In genomic region chr10:13988280-13988679, GRCm38 (mm10) we compare ENCODE assay signal across 10 mouse cellular contexts. TPM values are rescaled to one million over a fixed set of nuclear protein-coding genes. Genes with fewer than 3 reads are reported as not detected.
DNase-seq lines count a peak whose midpoint lies in the region; ATAC-seq lines count a peak whose summit lies in the region.
"Had no signal": no experiment of that assay in that cellular context is flagged by ENCODE, and none has a peak within 500 bp of the region (broad histone marks: within the 10 kb centered on the region; RNA-seq: fewer than 3 reads in every experiment).

No protein-coding gene starts in this region.

- H3K4me1 ChIP-seq in kidney, embryonic 14.5 days (ENCODE audit: control insufficient read depth, insufficient read depth, low read length): peaks cover 6% of the 10 kb centered on the region; the same call in 1 of the 2 replicates

- ATAC-seq in kidney, embryonic 14.5 days (ENCODE audit: low FRiP score, low TSS enrichment): peak; percentile 68; the same call in 1 of the 2 replicates

- H3K9ac ChIP-seq in kidney, embryonic 14.5 days (ENCODE audit: low read depth, low read length): no peak overlapping the region
- H3K9ac ChIP-seq: liver, embryonic 13.5 days had no signal

- H3K4me3 ChIP-seq in kidney, embryonic 14.5 days (ENCODE audit: low read length): no peak overlapping the region
- H3K4me3 ChIP-seq: liver, embryonic 13.5 days had no signal

- no peak overlapping the region for H3K4me2 ChIP-seq in kidney, embryonic 14.5 days (replicated peaks; ENCODE audit: low read depth, low read length)
- H3K4me2 ChIP-seq: liver, embryonic 13.5 days had no signal

- WGBS in kidney, embryonic 14.5 days: 23% methylated on average over 9 of the region's 9 CpGs

- no peak for DNase-seq in kidney, postnatal 14 days
- DNase-seq in B cell, adult 2 months: peak; percentile 54 to 58
- peak; percentile 60 for DNase-seq in adrenal gland, postnatal 10 days
- peak; percentile 31 to 40 for DNase-seq in lung, postnatal 4 days
- DNase-seq in right cerebral cortex, postnatal 4 days: no peak
- no peak for DNase-seq in thymus, postnatal 14 days
- DNase-seq: liver, embryonic 13.5 days; spleen, adult 18-20 months had no signal

- no peaks in the 10 kb centered on the region for H3K27me3 ChIP-seq in kidney, embryonic 14.5 days (ENCODE audit: control insufficient read depth, insufficient read depth, low read length)
- H3K27me3 ChIP-seq: liver, embryonic 13.5 days had no signal

- H3K9me3 ChIP-seq in kidney, embryonic 14.5 days (ENCODE audit: control insufficient read depth, low read length): no peaks in the 10 kb centered on the region
- H3K9me3 ChIP-seq: liver, embryonic 13.5 days had no signal

- no peaks in the 10 kb centered on the region for H3K36me3 ChIP-seq in kidney, embryonic 14.5 days (ENCODE audit: control insufficient read depth, insufficient read depth, low read length)
- H3K36me3 ChIP-seq: liver, embryonic 13.5 days had no signal

- H3K27ac ChIP-seq in kidney, embryonic 14.5 days (ENCODE audit: low read depth, low read length): no peak overlapping the region
- H3K27ac ChIP-seq: liver, embryonic 13.5 days had no signal

RNA-seq across cellular contexts. Expression of gene Hivep2, which starts 22.4 kb away (rescaled TPM):
- 6.1 and 7.9 TPM in 2 replicates for polyA plus RNA-seq in kidney, embryonic 14.5 days (2014; fragmentation: Nextera tagmentation; extraction: Ambion mirVana)
- total RNA-seq in adrenal gland, postnatal 10 days (2021): 10 to 100 TPM; 20.8 to 32.4 TPM
- total RNA-seq: MEL had no signal

Comparison
In these comparisons a context has a peak if more than half of its experiments do, and no peak if none do; other contexts are left out.
1. DNase-seq: peak in B cell, adult 2 months (2 of 2), adrenal gland, postnatal 10 days (single experiment) and lung, postnatal 4 days (2 of 2); none in kidney, postnatal 14 days (single experiment), right cerebral cortex, postnatal 4 days (single experiment) and thymus, postnatal 14 days (single experiment).